Mouse (Mus musculus) v-Abl transformed pro-B cells (cell line): Measurements from ENCODE around the gene Zfp512b.

ENCODE experiments used
- in situ Hi-C, 2 experiments: fragments of 400-800 bp; cut with MboI; formaldehyde crosslinking; loops; one replicate each; pipeline ENCODE4 v1.15.1; 2025; ENCODE audit not compliant: unreplicated experiment in 2 of 2

Zfp512b gene

DNA sequence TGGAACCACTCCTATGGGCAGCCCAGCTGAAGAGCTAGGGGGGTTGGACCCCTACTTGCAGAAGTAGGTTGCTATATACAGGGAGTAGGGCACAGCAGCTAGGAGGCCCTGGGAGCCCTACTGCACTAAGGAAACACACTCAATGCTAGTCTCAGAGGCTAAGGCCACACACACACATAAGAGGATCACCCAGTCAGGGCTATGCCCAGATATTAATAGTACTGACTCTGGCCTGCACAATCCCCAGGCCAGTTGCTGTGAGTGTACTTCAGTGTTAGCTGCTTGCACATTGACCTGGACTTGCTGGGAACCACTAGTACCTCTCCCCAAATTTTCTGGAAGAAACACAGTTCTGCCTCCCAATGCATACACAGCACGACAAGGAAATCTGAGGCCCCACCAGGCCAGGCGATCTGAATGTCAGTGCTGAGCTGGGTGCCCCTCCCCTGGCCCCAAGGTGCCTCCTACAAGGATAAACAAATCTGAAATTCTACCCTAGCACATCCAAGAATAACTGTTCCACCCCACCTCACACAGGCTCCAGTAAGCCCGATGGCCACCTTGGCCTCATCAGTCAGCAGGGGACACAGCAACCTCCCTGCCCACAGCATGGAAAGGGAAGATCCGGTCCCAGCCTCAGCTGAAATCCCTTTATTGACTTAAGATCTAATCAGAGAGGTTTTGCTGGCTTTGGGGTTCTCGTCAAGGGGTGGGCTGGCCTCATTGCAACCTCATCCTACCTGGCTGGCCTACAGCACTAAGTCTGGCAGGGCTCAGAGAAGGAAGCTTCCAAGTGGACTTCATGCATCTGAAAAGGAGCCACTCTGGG lies 13.6 kb downstream of the Zfp512b start:
- in situ Hi-C loops, result loop anchor here (5.0 to 25.0 kb wide), 2 partner anchors 57 to 592 kb away; partner anchors contain the start of genes Col20a1 (in 2 of the 2) and Dnajc5 (in 1 of the 2)

GRCm38 (mm10) chr2:181577981-181578581 lies 14.5 kb downstream of the Zfp512b start:
- in situ Hi-C loops, result loop anchor here (5.0 to 25.0 kb wide), 2 partner anchors 56 to 591 kb away; partner anchors contain the start of genes Col20a1 (in 2 of the 2) and Dnajc5 (in 1 of the 2)

DNA sequence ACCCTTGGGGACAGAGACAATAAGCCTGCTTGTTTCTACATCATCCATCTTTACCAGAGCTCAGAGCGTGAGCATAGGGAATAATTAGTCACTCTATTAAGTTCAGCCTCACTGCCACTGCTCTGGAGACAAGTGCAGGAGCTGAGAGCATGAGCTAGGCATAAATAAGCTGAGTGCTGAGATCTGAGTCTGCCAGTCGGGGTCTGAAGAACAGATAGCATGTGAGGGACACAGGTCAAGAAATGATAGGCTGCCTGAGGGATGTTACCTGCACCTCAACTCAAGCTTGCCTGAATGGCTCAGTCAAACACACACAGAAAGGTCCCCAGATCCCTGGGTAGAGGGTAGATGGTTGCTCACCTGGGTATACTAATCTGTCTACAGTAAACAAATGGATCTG lies 15.5 kb downstream of the Zfp512b start:
- in situ Hi-C loops, result loop anchor here (5.0 to 25.0 kb wide), 2 partner anchors 55 to 590 kb away; partner anchors contain the start of genes Col20a1 (in 2 of the 2) and Dnajc5 (in 1 of the 2)

DNA sequence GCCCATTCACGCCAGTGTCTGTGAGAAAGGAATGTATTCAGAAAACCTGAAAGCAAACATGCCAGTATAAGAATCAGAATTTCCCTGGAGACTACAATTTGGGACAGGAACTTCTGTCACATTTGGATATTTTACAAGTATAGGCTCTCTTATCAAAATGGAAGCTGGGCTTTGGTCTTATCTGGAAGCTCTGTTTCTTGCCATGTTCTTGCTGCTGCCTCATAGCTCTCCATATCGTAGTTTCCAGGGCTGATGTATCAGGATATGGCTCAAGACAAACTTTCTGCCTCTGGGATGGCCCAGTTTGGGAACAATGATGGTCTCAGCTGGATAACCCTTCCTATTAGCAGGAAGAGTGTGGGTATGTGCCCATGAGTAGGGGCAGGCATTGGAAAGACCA lies 16.0 kb downstream of the Zfp512b start:
- in situ Hi-C loops, result loop anchor here (5.0 to 25.0 kb wide), 2 partner anchors 54 to 589 kb away; partner anchors contain the start of genes Col20a1 (in 2 of the 2) and Dnajc5 (in 1 of the 2)

- in situ Hi-C loops, result loop anchor here (5.0 to 25.0 kb wide), 2 partner anchors 53 to 588 kb away; partner anchors contain the start of genes Col20a1 (in 2 of the 2) and Dnajc5 (in 1 of the 2)
These were observed 17.6 kb downstream of the Zfp512b start for GRCm38 (mm10) chr2:181574921-181575545.

DNA sequence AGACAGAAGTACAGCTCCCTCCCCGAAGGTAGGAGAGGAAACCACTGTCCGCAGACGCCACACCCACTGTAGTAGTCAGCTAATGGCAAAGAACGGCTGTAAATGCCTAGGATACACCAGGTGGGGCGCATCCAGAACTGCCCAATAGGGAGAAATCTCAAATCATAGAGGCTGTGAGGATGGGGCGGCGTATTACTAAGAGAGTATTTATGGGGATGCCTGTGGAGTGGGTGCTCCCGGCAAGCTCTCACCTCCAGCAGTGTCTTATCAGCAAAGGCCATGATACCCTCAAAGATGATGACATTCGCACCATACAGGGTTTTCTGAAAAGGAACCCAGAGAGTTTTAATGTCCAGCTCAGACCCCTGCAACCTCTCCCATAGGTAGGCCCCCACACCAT lies 18.6 kb downstream of the Zfp512b start:
- in situ Hi-C loops, result no loop called here

DNA sequence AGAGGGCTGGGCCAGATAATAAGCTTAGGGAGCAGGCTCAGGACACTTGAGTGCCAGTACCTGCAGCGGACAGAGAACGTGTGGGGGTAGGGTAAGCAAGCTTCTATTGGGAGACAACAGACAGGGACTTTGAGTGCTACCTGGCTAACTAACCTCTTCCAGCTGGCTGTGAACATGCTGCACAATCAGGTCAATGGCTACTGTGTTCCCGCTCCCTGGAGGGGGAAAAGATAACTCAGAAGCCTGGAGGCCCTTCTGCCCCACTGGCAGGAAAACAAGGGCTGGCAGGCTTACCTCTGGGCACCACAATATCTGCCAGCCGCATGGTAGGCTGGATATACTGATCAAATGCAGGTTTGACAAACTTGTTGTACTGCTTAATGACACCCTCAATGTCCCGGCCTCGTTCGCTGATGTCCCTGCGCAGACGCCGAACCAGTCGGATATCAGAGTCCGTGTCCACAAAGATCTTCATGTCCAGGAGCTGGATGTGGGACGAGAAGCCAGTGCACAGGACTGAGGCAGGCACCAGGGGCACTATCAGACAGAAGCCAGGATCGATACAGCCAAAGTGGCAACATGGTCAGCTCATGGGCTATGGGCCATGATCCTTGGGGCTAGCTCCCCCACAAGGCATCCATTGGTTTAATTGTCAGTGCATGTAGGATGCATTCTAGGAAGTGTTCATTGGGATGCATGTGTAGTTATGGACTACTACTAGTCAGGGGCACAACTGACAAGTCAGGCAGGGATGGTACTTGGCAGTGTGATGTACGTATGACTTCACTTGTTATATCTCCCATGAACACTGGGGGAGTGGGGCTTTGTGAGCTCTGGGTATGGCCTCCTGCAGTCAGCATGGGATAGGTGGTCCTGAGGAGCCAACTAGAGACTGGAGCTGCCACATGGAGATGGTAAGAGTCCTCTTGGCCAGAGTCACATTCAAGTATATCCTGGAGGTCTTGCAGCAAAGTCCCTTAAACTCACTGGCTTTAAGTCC lies 19.4 kb downstream of the Zfp512b start:
- in situ Hi-C loops, result no loop called here

GRCm38 (mm10) chr2:181571941-181572670 lies 20.5 kb downstream of the Zfp512b start:
- in situ Hi-C loops, result no loop called here

DNA sequence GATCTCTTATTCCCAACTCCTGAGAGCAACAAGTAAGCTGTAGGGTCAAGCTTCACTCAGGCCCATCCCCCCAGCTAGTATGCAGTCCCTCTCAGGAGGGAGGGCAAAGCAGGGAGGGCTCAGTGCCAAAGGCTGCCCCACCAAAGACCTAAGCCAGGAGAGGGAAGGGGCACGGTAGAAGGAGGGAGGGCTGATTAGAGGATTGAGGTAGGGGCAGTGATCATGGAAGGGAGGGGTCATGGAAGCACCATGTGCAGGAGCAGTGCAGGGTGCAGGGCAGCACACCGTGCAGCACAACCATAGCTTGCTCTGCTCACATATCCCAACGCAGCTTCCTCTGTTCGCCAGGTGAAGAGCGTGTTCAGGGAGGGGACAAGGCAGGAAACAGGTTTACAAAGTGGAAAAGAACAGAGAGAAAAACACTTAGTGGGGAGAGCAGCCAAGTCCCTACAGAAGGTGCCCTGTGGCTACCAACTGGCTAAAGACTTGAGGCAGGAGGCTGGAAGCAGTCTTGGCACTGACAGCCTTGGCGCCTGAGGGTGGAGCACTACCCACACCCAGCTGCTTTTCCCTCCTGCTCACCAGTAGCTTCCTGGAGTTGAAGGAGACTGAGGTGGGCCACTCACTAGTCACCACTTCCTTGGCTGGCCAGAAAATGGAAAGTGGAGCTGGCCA lies 21.5 kb downstream of the Zfp512b start:
- in situ Hi-C loops, result no loop called here

DNA sequence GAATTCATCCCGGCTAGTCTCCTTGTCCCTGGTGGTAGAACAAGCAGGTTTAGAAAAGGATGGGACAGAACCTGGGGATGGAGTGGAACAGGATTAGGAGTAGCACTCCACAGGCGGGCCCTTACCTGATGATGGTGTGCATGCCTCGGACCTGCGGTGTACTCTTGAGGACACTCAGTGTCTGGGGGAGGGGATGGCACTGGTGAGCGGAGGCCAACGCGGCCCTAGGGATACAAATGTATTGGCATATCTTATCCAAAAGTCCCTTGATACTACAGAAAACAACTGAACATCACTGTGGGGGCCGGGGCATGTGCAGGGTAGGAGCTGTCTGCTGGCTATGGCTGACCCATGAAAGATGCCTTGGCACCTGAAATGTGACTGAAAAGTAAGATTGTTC lies 22.2 kb downstream of the Zfp512b start:
- in situ Hi-C loops, result no loop called here

GRCm38 (mm10) chr2:181569856-181570255 lies 22.7 kb downstream of the Zfp512b start:
- in situ Hi-C loops, result no loop called here

DNA sequence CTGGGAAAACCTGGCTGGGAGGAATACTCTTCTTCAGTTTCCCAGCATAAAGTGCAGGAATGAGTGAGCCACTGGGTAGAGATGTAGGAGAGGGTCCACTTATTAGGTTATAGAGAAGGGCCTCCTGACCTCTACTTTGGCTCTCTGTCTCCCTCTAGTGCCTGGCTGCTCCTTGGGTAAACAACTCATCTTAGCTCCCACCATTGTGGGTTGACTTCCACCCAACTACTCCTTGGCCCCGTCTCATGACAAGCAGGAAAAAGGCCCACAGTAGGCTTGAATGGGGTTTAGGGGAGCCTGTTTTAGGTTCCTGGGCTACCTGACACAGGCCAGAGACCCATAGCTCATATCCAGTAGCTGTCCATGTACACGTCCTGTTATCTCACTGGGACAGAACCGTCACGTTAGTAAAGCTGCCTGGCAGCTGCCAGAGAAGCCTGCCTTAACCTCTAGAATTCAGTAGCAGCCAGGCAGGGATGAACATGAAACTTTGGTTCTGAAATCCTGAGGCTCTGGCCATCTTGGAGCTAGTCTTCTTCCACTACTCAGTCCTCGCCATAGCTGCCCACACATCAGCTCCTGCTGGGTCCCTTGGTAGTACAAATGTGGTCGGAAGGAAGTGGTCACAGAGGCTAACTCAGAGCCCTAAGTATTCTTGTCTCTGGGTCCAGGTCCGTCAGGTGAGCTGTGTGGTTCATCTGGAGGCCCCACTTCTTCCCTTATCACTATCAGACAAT lies 24.2 kb downstream of the Zfp512b start:
- in situ Hi-C loops, result no loop called here

- in situ Hi-C loops, result no loop called here
These were observed 25.3 kb downstream of the Zfp512b start for GRCm38 (mm10) chr2:181567338-181567737.

- in situ Hi-C loops, result no loop called here
These were observed 38.8 kb downstream of the Zfp512b start for GRCm38 (mm10) chr2:181553772-181554171.

DNA sequence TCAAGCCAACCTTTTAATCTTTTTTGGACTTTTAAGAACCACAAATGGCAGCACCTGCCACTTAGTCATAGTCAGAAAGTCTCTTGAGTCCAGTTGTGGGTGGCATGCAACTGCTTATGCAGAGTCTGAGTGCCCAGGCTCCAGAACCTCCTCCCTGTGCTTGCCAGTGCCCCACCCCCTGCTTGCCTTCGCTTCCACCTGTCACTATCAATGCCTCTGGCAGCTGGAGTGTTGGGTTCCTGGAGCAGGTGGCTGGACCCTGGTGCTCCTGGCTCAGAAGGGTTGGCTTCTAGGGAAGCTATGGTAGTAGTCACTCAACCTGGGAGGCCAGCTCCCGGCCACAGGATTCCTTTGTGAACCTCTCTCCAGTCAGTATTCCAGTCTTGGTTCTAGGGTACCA lies 42.4 kb downstream of the Zfp512b start:
- in situ Hi-C loops, result no loop called here

DNA sequence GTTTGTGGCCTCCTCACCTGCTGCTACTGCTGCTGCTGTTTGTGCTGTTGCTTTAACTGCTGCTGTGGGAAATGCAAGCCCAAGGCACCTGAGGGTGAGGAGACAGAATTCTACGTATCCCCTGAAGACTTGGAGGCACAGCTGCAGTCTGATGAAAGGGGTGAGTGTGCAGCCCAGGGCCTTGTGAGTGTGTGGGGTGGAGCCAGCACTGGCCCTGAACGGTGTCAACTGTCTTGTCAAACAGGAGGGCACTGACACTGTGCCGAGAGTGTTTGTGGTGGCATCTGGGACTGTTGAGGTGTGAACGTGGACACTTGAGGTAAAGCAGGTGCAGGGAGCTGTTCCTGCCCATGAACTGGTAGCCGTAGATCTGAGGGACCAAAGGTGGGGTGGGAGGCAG lies 43.9 kb downstream of the Zfp512b start:
- in situ Hi-C loops, result no loop called here

DNA sequence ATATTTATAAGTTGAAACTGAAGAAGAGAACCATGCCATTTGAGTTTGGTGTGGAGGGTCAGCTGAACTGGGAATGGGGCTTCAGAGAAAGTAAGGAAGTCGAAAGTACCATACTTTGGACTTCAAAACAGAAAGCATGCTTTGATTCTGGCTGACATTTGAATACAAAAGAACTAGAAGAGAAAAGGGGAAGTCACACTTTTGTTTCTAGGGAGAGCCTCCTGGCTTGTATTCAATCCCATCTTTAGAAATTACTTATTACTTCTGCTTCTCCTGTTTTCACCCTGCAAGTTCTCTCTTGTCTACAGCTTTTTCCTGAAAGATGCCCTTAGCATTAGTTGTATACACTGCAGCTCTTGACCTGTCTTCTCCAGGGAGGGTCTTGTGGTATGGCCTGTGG lies 44.4 kb downstream of the Zfp512b start:
- in situ Hi-C loops, result no loop called here

- in situ Hi-C loops, result no loop called here
These were observed 46.5 kb downstream of the Zfp512b start for GRCm38 (mm10) chr2:181546142-181546541.
